Mouse (Mus musculus) ES-E14 (cell line): Measurements from ENCODE around the gene Atp5s.

Source experiments
- CHD2 ChIP-seq: IDR thresholded peaks from 2 replicates; pipeline ENCODE4 v1.6.1; 2014; ENCODE audit warnings: mild to moderate bottlenecking, low read depth, low read length, inconsistent platforms
- HCFC1 ChIP-seq: IDR thresholded peaks from 2 replicates; pipeline ENCODE4 v1.6.1; 2012; ENCODE audit warnings: low read length, inconsistent platforms, borderline replicate concordance; ENCODE audit not compliant: insufficient read depth
- ZNF384 ChIP-seq: IDR thresholded peaks from 2 replicates; pipeline ENCODE4 v1.6.1; 2012; ENCODE audit warnings: low read depth, low read length, inconsistent platforms

DNA sequence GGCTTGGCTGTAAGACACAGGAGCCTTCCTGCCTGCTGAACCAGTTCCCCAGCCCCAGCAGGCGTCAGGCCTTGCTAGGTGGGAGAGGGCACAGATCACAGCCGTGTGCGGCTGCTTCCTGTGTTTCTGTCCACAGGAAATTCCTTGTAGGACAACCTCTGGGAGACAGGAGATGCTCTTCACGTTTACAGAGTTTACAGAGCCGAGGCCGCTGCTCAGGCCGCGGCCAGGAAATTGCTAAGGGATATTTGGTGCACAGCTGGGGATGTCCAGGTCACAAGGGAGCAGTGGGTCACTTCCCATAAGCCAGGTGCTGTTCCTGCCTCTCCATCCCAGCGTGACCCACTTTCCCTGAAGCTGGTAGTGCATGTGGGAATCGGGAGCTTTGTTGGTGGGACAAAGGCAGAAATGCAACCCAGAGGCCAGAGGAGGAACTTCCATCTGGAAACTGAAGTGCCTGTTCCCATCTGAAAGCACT is 27.2 kb downstream of the Atp5s start:
- TF ChIP-seq CHD2 (no peak), HCFC1 (no peak), ZNF384 (no peak)
